22 mouse cellular contexts compared by ENCODE assay signal in the genomic region with DNA sequence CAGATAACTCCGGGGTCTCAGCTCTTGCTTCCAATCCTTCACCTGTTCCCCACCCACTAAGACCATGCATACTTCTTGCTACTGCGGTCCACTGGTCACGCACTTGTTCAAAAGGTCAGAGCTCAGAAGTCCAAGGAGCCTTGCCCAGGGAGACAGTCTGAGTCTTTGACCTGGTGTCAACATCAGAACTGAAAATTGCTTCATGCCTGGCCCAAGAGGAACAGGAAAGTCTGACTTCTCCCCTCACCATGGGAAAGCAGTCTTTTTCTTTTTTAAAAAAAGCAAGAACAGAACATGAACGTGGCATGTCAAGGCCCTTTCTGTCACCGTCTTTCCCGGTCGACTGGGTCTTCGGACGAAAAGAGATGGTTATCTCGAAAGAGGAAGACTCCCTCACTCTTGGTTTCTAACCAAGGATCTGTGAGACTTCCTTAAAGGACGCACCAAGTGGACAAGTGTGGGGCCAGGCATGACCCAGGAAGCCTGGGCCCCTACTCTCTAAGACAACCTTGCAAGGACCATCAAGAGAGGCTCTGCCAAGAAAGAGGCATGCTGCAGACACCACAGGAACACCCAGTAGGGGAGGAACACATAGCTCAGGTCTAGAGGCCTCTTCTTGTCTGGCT.
DNase-seq lines count a peak whose midpoint lies in the region; TF ChIP-seq lines count a peak whose summit lies in the region.
"Had no signal": no experiment of that assay in that cellular context is flagged by ENCODE, and none has a peak within 500 bp of the region (broad histone marks: within the 10 kb centered on the region; RNA-seq: fewer than 3 reads in every experiment).

No protein-coding gene starts in this region.

- no peak for TF ChIP-seq CTCF in liver, adult 2 months (IDR thresholded peaks at IDR 0.05; ENCODE audit: low read depth, low read length)

- no peak for TF ChIP-seq POLR2A in liver, adult 2 months (IDR thresholded peaks at IDR 0.05; ENCODE audit: extremely low read depth, insufficient read depth, low read length)

- H3K9ac ChIP-seq in liver, adult 2 months (ENCODE audit: low read depth, low read length): no peak overlapping the region
- H3K9ac ChIP-seq: forebrain, embryonic 12.5 days; hindbrain, embryonic 12.5 days; liver, embryonic 15.5 days; neural tube, embryonic 13.5 days had no signal

- WGBS in liver, adult 2 months: 82% methylated on average over 11 of the region's 11 CpGs

- H3K79me2 ChIP-seq in liver, adult 2 months (ENCODE audit: control insufficient read depth, insufficient read depth, low read length): no peaks in the 10 kb centered on the region

- DNase-seq in heart, adult 11 months: peak; percentile 76
- no peak for DNase-seq in heart, postnatal 36 days
- DNase-seq in liver, adult 2 months (ENCODE audit: extremely low read depth, low read depth, low spot score): peak; percentile 43
- DNase-seq in liver: no peak
- DNase-seq in monocyte, adult 2 months (ENCODE audit: low read depth in 1 of 2, low spot score in 2 of 2): peak; percentile 23 to 50
- no peak for DNase-seq in cerebellum, postnatal 36 days
- DNase-seq: adrenal gland, postnatal 14 days; cerebellum, adult 9-10 months; gastrocnemius, postnatal 14 days; heart, postnatal 10 days; kidney, adult 8-10 months; kidney, postnatal 14 days; layer of hippocampus, postnatal 36 days; lung, postnatal 14 days; right cerebral cortex, adult 18-20 months; thymus, postnatal 25 days had no signal

- no peaks in the 10 kb centered on the region for H3K36me3 ChIP-seq in liver, adult 2 months (ENCODE audit: control insufficient read depth, insufficient read depth, low read length)
- H3K36me3 ChIP-seq: forebrain, embryonic 12.5 days; hindbrain, embryonic 12.5 days; liver, embryonic 15.5 days; neural tube, embryonic 13.5 days had no signal

- H3K4me1 ChIP-seq in liver, adult 2 months (ENCODE audit: control insufficient read depth, insufficient read depth, low read length): no peaks in the 10 kb centered on the region
- H3K4me1 ChIP-seq in brown adipose tissue, adult 24 weeks (ENCODE audit: control insufficient read depth, insufficient read depth, insufficient read length, low read length): 0 out of 2 replicates have a peak, but pooled peaks cover 4% of the 10 kb centered on the region
- H3K4me1 ChIP-seq: forebrain, embryonic 12.5 days; hindbrain, embryonic 12.5 days; liver, embryonic 15.5 days; neural tube, embryonic 13.5 days had no signal

- no peak overlapping the region for H3K4me3 ChIP-seq in liver, adult 2 months (ENCODE audit: insufficient read depth, low read depth, low read length)
- no peak overlapping the region for H3K4me3 ChIP-seq in brown adipose tissue, adult 24 weeks (ENCODE audit: insufficient read depth, low read depth, low read length)
- H3K4me3 ChIP-seq: forebrain, embryonic 12.5 days; hindbrain, embryonic 12.5 days; liver, embryonic 15.5 days; neural tube, embryonic 13.5 days had no signal

- intact Hi-C loops in heart, postnatal 36 days (cut with DNase I): no loop called here

- 0 out of 2 replicates have a peak overlapping the region, but pooled peaks have one; percentile 32 for H3K27ac ChIP-seq in liver, adult 2 months (replicated peaks; ENCODE audit: insufficient read depth, low read depth, low read length)
- peak overlapping the region; percentile 51; the same call in 1 of the 2 replicates for H3K27ac ChIP-seq in brown adipose tissue, adult 24 weeks (replicated peaks; ENCODE audit: low read depth, low read length)
- H3K27ac ChIP-seq: forebrain, embryonic 12.5 days; hindbrain, embryonic 12.5 days; liver, embryonic 15.5 days; neural tube, embryonic 13.5 days had no signal

- no peaks in the 10 kb centered on the region for H3K27me3 ChIP-seq in liver, adult 2 months (ENCODE audit: control insufficient read depth, insufficient read depth, low read length)
- H3K27me3 ChIP-seq: forebrain, embryonic 12.5 days; hindbrain, embryonic 12.5 days; liver, embryonic 15.5 days; neural tube, embryonic 13.5 days; Patski had no signal

Comparison
In these comparisons a context has a peak if more than half of its experiments do, and no peak if none do; other contexts are left out.
1. DNase-seq: peak in heart, adult 11 months (single experiment), liver, adult 2 months (single experiment) and monocyte, adult 2 months (2 of 2); none in heart, postnatal 36 days (0 of 2), liver (single experiment) and cerebellum, postnatal 36 days (0 of 2).